Mouse (Mus musculus): ENCODE measurements around the gene Fcrl5. TPM values are rescaled to one million over a fixed set of nuclear protein-coding genes. Genes with fewer than 3 reads are reported as not detected.
A peak's percentile ranks its signal among the peaks of the same experiment; 100 is the strongest.

Gene Fcrl5
- total and polyA plus RNA-seq, 3 experiments, result 3.8 to 19.2 (median 16.9) TPM

DNA sequence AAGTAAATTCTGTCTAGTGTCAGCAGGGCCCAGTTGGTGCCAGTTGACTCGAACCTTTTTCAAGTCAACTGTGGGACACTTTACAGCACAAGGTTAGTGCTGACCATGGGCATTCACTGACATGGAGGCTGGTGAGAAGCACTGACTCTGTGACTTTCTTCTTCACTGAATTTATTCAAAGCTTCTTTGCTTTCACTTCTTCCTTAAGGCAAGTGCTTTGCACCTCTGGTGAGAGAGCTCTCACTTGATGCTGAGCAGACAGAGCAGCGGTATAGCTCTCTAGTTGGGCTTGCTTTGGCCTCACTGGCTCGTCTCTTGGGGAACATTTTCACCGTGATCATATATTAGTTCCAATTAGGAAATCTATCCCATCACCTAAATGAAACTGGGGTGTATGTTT, 35.7 kb upstream of the Fcrl5 start:
- Histone ChIP-seq H3K4me2 (ENCODE audit: insufficient read depth, low read depth, poor library complexity, severe bottlenecking) (peak overlapping the region; percentile 46; the same call in 1 of the 2 replicates), H3K79me2 (replicated peaks; ENCODE audit: control insufficient read depth, extremely low read depth, insufficient read depth, poor library complexity, severe bottlenecking) (no peaks in the 10 kb centered on the region), H3K4me3 (replicated peaks in 1 of 3; ENCODE audit: low read depth in 2 of 3, low read length in 2 of 3, poor library complexity in 1 of 3) (no peak overlapping the region), H3K4me1 (ENCODE audit: control insufficient read depth in 1 of 2, insufficient read depth in 2 of 2) (peaks cover 18 to 57% of the 10 kb centered on the region in 2 experiments), H3K27me3 (replicated peaks) (no peaks in the 10 kb centered on the region), H3K9me3 (replicated peaks; ENCODE audit: low read length) (no peaks in the 10 kb centered on the region), H3K27ac (ENCODE audit: insufficient read depth, low read depth) (peak overlapping the region; percentile 57; the same call in 1 of the 2 replicates), H3K36me3 (replicated peaks in 1 of 2; ENCODE audit: control insufficient read depth in 1 of 2, insufficient read depth in 1 of 2, low read length in 1 of 2) (peaks cover 0 to 14% of the 10 kb centered on the region in 2 experiments), H3K9ac (ENCODE audit: insufficient read depth, low read depth) (no peak overlapping the region)
- in situ Hi-C loops (cut with MboI; ENCODE audit: low pct_ligation_motif_present, low pct_unique_long_range_greater_than_20kb, low sequenced_read_pairs) (no loop called here), dilution Hi-C loops (cut with MboI; ENCODE audit: extremely low pct_ligation_motif_present, extremely low pct_unique_long_range_greater_than_20kb, low sequenced_read_pairs) (no loop called here)
- DNase-seq (ENCODE audit: extremely low read depth), result no peak
- TF ChIP-seq SIN3A (IDR thresholded peaks at IDR 0.05; ENCODE audit: low read length) (no peak), JUN (IDR thresholded peaks at IDR 0.05; ENCODE audit: insufficient read depth, low read depth, low read length) (no peak), ZC3H11A (IDR thresholded peaks at IDR 0.05; ENCODE audit: low read depth, low read length) (no peak)

DNA sequence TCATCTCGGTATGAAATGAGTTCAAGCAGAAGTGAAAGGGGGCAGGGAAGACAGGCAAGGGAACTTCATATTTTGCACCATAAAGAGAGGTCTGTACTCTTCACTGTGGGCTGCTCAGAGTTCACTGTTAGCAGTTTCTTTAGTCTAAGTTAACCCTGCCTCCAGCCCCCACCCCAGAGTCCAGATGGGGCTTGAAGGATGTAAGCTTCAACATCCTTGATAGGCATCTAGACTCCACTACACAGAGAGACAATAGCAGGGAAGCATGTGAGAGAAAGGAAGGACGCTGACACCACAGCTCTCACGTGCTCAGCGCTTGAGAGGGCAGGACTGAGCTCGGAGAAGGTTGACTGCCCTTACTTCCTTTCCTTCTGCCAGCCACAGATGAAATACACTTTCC, 34.3 kb upstream of the Fcrl5 start:
- peaks cover 18 to 57% of the 10 kb centered on the region in 2 experiments for H3K4me1 ChIP-seq (ENCODE audit: control insufficient read depth in 1 of 2, insufficient read depth in 2 of 2)
- peaks cover 0 to 3% of the 10 kb centered on the region in 2 experiments for H3K36me3 ChIP-seq (replicated peaks in 1 of 2; ENCODE audit: control insufficient read depth in 1 of 2, insufficient read depth in 1 of 2, low read length in 1 of 2)
- no peaks in the 10 kb centered on the region for H3K27me3 ChIP-seq (replicated peaks)
- H3K9ac ChIP-seq (ENCODE audit: insufficient read depth, low read depth), result no peak overlapping the region
- in situ Hi-C loops (cut with MboI; ENCODE audit: low pct_ligation_motif_present, low pct_unique_long_range_greater_than_20kb, low sequenced_read_pairs), result no loop called here
- peak; percentile 77 for DNase-seq (ENCODE audit: extremely low read depth)
- H3K27ac ChIP-seq (ENCODE audit: insufficient read depth, low read depth), result peak overlapping the region; percentile 68; the same call in 1 of the 2 replicates
- dilution Hi-C loops (cut with MboI; ENCODE audit: extremely low pct_ligation_motif_present, extremely low pct_unique_long_range_greater_than_20kb, low sequenced_read_pairs), result no loop called here
- no peaks in the 10 kb centered on the region for H3K79me2 ChIP-seq (replicated peaks; ENCODE audit: control insufficient read depth, extremely low read depth, insufficient read depth, poor library complexity, severe bottlenecking)
- H3K9me3 ChIP-seq (replicated peaks; ENCODE audit: low read length), result no peaks in the 10 kb centered on the region
- H3K4me2 ChIP-seq (ENCODE audit: insufficient read depth, low read depth, poor library complexity, severe bottlenecking), result peak overlapping the region; percentile 82
- no peak overlapping the region for H3K4me3 ChIP-seq (replicated peaks in 1 of 3; ENCODE audit: low read depth in 2 of 3, low read length in 2 of 3, poor library complexity in 1 of 3)
- TF ChIP-seq MAFK (IDR thresholded peaks at IDR 0.05; ENCODE audit: insufficient replicate concordance, low read length) (no peak), TCF12 (IDR thresholded peaks at IDR 0.05; ENCODE audit: low read depth, low read length) (no peak), CHD2 (IDR thresholded peaks at IDR 0.05; ENCODE audit: low read length) (peak; percentile 28; the same call in 1 of the 2 replicates), POLR2A (IDR thresholded peaks at IDR 0.05; ENCODE audit: low read depth, low read length) (peak; percentile 28; the same call in 1 of the 2 replicates), NELFE (IDR thresholded peaks at IDR 0.05; ENCODE audit: low read depth, low read length) (no peak), BHLHE40 (IDR thresholded peaks at IDR 0.05; ENCODE audit: low read depth, low read length) (peak; percentile 97), CTCF (conservative IDR thresholded peaks at IDR 0.05 in 1 of 2, IDR thresholded peaks at IDR 0.05 in 1 of 2; ENCODE audit: low read depth in 2 of 2, low read length in 2 of 2) (no peak), NRF1 (IDR thresholded peaks at IDR 0.05; ENCODE audit: low read depth, low read length) (no peak), SMC3 (IDR thresholded peaks at IDR 0.05; ENCODE audit: low read depth, low read length) (no peak), IRF4 (IDR thresholded peaks at IDR 0.05; ENCODE audit: low read depth, low read length) (no peak), JUND (conservative IDR thresholded peaks at IDR 0.05; ENCODE audit: low read depth, low read length) (no peak), USF1 (IDR thresholded peaks at IDR 0.05; ENCODE audit: low read depth, low read length) (no peak), EP300 (IDR thresholded peaks at IDR 0.05; ENCODE audit: low read length) (peak; percentile 28; the same call in 1 of the 2 replicates), CHD1 (IDR thresholded peaks at IDR 0.05; ENCODE audit: low read depth, low read length) (no peak), KAT2A (IDR thresholded peaks at IDR 0.05; ENCODE audit: insufficient replicate concordance, low read length) (no peak), POLR2AphosphoS2 (IDR thresholded peaks at IDR 0.05; ENCODE audit: low read depth, low read length) (no peak), SIN3A (IDR thresholded peaks at IDR 0.05; ENCODE audit: low read length) (no peak), MYC (IDR thresholded peaks at IDR 0.05; ENCODE audit: low read depth, low read length) (0 out of 2 replicates have a peak, but pooled peaks have one; percentile 24), MXI1 (IDR thresholded peaks at IDR 0.05; ENCODE audit: low read depth, low read length) (no peak), RAD21 (IDR thresholded peaks at IDR 0.05; ENCODE audit: low read depth, low read length) (no peak), ZKSCAN1 (IDR thresholded peaks at IDR 0.05; ENCODE audit: borderline replicate concordance, low read depth, low read length) (no peak), USF2 (conservative IDR thresholded peaks at IDR 0.05; ENCODE audit: low read depth, low read length) (no peak), MAX (IDR thresholded peaks at IDR 0.05; ENCODE audit: low read length) (peak; percentile 38; the same call in 1 of the 2 replicates), JUN (IDR thresholded peaks at IDR 0.05; ENCODE audit: insufficient read depth, low read depth, low read length) (no peak), ETS1 (conservative IDR thresholded peaks at IDR 0.05; ENCODE audit: low read depth, low read length) (no peak; the same call in 1 of the 2 replicates), ZC3H11A (IDR thresholded peaks at IDR 0.05; ENCODE audit: low read depth, low read length) (no peak), MAZ (IDR thresholded peaks at IDR 0.05; ENCODE audit: low read depth, low read length) (no peak), E2F4 (IDR thresholded peaks at IDR 0.05; ENCODE audit: insufficient replicate concordance, low read depth, low read length) (no peak), UBTF (IDR thresholded peaks at IDR 0.05; ENCODE audit: low read depth, low read length) (peak; percentile 95), ZMIZ1 (IDR thresholded peaks at IDR 0.05; ENCODE audit: low read depth, low read length) (no peak), PAX5 (IDR thresholded peaks at IDR 0.05; ENCODE audit: low read length) (no peak), ZNF384 (IDR thresholded peaks at IDR 0.05; ENCODE audit: low read depth, low read length) (no peak), GABPA (IDR thresholded peaks at IDR 0.05; ENCODE audit: insufficient replicate concordance, low read depth, low read length) (no peak)

All from CH12.LX (cell line).